Mouse (Mus musculus) heart, adult 8-10 months (tissue): Measurements from ENCODE around the gene Pnmal2. TPM values are rescaled to one million over a fixed set of nuclear protein-coding genes. Genes with fewer than 3 reads are reported as not detected.

Experiments
- DNase-seq: peaks from one replicate; pipeline ENCODE4 v3.0.0; 2022; ENCODE audit warnings: low spot score
- total RNA-seq, 4 experiments: library from RNA; stranded (reverse); gene quantifications; 2 replicates each; pipeline ENCODE4 v1.2.4; 2022

Pnmal2 gene
- total RNA-seq, 4 experiments from 2014 or later: 3.5 to 4.9 (median 4.3) TPM

DNA sequence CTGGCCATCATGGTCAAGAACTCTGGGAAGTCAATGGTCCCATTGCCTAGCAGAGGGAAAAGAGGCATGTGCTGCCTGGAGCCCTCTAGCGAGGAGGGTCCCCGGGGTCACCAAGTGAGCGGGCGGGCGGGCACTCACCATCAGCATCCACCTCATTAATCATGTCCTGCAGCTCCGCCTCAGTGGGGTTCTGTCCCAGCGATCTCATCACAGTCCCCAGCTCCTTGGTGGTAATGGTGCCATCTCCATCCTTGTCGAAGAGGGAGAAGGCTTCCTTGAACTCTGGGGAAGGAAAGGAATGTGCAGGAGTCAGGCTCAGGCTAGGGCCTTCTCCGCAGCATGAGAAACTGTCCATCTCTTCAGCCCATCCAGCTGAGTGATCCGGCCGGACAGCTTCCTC lies 27.0 kb upstream of the Pnmal2 start:
- no peak for DNase-seq

DNA sequence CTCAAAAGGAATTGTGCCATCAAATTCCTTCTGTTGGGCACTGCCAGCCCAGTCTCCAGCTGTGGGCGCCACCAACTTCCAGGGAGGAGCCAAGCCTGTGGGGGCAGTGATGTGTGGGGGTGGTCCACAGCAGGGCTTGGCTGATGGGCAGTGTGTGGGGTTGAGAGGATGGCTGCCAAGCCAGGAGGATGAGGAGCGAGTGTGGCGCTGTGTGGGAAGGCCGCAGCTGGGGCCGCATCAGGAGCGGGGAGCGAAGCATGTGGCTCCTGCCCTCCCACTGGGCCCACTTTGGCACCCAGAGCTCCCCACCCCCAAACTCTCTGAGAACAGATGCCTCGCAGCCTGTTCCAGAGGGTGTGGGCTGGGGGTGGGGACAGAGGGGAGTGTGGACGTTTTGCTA lies 26.5 kb upstream of the Pnmal2 start:
- DNase-seq: no peak

DNA sequence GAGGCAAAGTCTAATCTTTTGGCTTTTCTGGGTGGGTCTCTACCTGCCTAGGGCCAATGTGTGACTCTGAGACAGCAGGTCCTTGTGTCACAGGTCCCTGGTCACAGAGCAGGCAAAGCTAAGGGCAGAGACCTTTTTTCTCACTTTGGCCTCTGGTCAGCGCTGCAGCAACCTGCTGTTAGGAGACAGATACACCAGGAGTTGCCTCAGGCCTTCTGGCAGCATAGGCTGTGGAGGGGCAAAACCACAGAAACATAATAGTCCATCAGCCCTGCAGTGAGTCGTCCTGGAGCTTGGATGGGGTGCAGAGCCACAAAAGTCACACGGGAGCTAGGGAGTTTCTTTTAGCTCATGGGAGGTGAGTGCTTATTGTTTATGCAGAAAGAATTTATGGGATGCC lies 25.8 kb upstream of the Pnmal2 start:
- no peak for DNase-seq

DNA sequence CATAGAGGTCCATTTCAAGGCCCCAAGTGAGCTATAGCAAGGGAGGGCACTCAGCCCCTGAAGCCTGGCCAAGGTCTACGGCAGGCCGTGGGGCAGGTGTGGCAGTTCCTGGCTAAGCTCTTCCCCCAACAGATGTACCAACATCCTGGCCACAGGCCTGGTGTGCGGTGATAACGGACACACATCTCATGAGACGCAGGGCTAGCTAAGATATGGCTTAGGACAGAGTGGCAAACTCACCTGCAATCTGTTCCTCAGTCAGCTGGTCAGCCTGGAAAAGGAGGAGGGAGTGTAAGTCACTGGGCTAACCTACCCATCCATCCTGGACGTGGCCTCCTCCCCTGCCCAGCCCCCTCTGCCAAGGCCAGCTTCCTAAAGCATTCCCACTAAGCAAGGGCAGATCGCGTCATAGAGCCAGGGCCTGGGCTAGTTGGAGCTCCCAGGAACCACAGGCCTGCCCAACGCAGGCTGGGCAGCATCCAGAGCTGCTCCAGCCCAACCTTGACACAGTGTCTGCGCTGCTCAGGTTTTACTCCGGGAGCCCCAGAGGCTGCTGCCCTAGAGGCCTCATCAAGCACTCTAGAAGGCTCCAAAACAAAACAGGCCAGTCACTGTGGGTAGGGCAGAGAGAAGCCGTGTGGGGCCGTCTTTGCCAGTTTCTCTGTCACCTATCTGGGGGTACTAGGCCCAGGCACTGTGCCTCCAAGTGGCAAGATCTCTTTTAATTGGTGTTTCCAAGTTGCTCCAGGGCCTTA lies 24.9 kb upstream of the Pnmal2 start:
- DNase-seq: no peak

DNA sequence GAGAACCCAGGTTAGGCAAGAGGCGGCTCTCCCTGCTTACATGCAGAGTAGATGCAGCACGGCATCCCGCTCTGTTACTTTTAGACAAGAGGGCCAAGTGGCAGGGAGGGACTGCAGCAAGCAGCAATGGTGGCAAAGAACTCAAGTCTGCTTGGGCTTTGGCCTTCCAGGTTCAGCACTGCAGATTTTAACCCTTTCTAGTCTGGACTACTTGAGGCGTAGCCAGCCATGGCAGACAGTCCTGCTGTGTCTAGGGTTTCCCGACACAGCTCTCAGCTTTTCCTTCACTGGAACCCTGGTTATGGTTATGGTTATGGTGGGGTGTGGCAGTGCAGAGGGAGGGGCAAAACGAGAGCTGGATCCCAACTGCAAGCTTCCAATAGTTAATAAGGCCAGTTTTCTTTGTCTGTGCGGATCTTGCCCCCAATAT lies 24.3 kb upstream of the Pnmal2 start:
- no peak for DNase-seq

DNA sequence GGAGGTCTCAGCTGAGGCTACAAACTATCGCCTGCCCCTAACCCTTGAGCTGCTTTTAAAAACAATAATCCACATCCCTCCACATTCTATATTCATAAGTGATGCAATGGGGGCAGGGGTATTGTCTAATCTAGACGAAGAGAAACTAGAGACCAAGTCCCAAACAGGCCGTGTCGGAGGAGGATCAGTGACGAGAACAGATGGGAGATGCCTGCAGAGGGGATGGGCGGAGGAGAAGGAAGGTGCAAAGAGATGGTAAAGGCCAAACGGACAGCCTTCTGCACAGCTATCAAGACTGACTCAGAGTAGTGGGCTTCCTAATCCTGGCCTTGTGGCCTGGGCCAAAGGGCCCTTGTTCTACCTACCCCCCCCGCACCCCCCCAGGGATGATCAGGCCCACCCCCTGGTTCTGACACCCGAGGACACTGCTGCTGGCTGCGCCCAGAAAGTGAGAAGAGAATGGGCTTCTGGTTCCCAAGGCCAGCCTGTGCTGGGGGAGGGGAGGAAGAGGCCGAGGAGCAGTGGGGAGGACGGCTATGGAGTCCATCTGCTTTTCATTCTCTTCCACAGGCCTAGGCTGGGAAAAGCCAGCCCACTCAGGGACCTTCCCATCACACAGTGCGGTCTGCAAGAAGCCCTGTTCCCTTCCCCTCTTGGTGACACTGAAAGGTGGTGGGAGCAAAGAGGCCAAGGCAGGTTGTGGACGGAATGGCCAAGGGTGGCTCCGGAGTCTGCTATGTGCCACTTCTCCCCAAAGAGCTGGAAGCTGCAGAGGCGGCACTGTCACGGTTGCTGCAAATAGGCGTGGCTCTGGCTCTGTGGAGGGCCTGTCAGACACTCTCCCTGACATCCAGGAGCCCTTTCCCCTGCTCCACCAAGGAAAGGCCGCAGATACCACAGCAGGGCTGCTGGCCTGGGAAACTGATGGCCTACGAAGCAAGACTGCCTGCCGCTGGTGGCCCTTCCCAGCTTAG lies 23.4 kb upstream of the Pnmal2 start:
- no peak for DNase-seq

DNA sequence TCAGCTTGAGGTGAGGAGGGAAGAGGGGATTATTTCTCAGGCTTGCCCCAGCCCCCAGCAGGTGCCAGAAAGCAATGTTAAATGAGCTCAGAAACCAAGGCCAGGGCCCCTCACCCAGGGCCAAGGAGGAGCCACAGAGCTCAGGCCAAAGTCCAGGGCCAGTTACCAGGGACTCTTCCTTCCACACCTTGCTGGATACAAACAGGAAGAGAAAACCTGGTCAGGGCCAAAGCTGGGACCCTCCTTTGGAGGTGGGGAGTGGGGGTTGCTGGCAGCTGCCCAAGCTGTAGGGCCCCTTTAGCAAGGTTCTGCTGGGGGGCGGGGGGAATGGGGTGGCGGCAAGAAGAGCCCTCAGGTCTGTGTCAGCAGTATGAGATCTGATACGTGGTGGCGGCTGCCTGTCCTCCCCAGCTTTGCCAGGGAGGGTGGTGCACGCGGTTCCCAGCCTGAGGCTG lies 22.6 kb upstream of the Pnmal2 start:
- no peak for DNase-seq

DNA sequence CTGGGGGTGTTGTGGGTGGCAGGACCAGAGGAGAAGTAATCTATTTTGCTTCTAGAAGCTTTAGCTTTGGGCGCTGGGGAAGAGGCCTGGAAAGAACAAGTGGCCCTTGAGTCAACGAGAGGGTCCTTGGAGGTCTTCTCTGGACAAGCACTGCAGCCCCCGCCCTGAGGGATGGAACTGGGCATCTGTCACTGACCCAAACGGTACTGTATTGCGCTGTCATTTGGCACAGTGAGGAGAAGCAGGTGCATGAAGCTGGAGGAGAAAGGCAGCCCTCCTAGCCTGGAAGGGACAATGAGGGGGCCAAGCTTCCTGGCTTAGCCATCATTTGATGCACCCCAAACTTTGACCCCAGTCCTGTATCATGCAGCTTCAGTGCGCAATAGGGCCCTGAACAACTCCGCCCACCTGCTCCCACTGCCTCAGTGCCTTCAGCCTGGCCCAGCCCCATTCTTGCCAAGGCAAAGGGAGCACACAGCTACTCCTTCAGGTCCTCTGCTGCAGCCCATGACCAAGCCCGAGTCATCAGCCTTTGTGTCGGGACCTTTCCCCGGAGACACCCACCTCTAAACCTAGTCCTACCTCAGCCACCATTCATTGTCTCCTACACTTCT lies 22.0 kb upstream of the Pnmal2 start:
- no peak for DNase-seq

DNA sequence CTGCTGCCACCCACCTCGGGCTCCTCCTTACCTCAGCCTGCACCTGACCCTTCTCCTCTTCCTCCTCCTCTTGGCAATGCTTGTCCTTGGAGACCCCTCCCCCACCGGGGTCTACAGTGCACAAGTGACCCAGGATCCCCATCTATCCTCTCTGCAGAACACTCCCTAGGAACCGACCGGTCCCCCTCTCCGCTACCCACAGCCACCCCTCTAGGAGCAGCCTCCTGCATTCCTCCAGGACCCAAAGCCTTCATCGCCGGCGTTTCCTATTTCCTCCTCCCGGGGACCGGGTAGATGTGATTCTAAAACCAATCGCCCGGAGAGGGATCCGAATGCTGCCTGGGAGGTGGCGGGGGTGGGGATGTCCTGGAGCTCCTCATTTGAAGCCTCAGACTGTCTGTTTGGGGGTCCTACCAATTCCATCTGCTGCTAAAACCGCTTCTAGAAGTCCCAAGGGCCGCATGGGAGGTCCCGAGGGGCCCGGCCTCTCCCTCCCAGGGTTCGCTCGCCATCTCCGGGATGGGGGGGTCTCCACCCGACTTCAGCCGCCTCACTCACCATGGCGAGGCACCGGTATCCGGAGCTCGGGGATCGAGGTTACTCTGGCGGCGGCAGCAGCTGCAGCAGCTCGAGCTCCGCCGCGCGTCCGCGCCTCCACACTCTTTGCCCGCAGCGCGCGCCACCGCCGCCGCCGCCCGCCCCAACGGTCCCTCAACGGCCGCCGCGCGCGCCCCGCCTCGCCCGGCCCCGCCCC lies 21.0 kb upstream of the Pnmal2 start:
- no peak for DNase-seq

DNA sequence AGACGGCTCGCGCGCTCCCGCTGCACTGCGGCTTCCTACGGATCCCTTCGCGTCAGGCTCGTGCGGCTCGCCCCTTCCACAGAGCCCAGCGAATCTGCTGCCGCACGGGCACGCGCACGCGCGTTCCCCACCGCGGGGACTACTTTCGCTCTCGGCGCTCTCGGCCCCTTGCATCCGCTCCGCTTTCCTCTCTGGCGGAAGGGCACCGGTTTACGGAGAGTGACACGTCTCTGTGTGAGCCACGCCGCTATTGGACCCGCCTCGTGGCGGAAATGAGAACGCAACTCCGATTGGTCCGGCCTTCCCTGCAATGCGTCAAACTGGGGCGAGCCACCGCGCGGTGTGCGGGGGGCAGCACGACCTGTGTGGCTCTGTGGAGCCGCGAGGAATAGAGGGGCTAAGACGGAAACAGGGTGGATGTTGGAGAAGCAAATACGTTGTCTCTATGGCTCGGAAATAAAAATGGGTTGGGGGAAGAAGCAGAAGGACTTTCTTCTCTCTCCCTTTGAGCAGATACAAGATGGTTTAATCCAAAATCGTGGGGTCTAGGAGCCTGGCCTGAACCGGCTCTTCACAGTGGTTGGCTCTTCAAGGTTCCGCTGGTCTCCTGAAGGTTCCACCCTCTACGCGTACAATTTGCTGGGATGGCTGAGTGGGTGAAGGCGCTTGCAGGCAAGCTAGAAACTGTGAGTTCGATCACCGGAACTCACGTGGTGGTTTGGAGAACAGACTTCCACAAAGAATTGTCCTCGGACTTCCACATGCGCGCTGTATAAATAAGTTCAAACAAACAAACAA lies 20.2 kb upstream of the Pnmal2 start, which contains the start of gene Calm3:
Gene Calm3, minus strand, starts transcription at position 78 of the 798 bp plus-strand sequence.
- peak; percentile 100 for DNase-seq

DNA sequence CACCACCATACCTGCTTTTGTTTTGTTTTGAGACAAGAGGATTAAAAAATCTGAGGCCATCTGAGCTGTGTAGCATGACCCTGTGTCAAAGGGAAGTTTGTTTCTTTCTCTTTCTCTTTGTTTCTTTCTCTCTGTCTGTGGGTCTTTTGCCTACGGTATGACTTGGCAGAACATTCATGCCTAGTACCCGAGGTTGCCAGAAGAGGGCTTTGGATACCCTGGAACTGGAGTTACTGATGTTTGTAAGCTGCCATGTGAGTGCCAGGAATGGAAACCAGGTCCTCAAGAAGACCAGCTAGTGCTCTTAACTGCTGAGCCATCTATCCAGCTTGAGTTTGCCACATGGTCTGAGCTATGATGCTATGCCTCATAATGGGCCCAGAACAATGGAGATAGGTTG lies 16.1 kb upstream of the Pnmal2 start:
- DNase-seq: no peak

DNA sequence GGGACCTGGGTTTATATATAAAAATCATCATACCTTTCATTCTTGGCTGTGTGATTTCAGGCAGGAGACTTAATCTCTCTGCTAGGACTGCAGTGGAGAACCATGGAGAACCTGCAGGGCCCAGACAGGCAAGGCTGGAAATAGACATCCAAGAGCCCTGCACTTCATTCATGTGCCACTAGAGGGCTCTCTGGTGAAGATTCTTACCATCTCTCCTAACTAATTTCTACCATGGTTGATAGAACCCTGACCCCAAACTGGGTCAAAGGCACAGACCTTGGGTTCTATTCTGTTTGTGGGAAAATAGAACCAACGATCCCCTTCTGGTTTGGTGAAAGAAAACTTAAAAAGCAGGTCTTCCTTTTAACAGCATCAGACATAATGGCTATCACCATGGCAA lies 13.6 kb upstream of the Pnmal2 start:
- peak; percentile 74 for DNase-seq

DNA sequence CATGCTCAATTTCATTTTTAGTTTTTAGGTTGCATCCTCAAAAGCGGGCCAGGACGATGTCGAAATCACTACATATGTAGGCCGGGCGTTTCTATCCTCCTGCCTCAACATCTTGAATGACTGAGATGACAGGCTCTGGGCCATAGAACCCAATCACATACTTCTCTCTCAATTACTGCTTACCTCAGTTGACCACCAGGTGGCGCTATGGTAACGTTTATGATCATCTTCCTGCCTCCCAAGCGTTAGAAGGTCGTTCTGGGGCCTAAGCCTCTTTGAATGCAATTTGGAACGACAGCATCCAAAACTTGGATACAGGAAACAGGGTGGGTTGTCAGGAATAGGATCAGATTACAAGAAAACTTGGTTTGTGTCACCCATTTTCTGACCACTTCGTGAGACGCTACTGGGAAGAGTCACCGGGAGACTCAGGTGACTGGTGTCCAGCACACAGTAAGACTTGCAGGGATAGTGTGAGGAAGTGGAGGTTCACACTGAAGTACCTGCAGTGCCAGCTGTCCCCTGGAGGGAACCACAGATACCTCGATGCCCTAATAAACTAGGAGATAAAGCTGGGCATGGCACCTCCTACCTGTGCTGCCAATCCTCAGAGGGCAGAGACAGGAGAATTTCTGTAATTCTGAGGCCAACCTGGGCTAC lies 12.4 kb upstream of the Pnmal2 start:
- peak; percentile 87 for DNase-seq

DNA sequence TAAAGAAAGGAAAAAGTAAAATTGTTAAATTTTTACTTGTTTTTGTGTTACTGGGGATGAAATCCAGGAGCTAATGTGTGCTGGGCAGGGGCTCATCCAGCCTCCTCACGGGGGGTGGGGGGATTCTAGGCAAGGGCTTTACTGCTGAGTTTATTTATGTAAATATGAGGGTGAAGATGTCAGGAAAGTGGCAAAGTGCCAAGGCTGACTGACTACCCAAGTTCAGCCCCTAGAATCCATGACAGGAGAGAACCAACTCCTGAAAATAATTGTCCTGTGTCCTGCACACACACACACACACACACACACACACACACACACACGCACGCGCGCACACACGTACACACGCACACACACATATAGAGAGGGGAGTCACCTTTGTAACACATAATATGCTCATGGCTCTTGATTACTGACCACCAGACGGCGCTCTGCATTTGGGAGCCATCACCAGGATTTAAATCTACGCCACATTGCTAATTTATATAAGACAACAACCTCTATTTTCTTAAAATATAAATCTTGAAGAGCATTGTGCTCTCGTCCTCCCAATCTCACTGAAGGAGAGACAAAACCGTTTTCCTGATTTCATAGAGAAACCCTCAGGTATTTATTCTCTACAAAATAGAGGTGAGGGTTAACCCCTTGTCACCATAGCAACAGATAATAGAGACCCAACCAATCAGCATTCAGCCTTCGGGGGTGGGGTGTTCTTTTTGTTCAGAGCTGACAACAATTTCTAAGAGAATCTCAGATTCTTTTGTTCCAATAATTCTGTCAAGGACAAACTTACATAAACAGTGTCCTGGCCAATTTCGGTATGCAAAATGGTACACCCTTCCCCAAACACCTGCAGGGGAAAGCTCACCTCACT lies 11.5 kb upstream of the Pnmal2 start:
- DNase-seq: no peak

DNA sequence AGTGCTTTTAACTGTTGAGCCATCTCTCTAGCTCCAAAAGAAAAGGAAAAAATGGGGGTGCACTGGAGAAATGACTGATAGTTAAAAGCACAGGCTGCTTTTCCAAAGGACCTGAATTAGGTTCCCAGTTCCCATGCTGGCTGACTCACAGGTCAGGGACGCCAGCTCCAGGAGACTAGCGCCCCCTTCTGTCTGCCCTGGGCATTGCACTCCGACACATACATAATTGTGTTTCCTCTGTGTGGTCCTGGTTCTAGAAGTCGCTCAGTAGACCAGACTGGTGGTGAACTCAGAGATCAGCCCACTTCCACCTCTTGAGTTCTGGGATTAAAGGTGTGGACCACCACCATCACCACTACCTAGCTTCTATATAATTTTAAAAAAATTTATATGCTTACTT lies 7.2 kb upstream of the Pnmal2 start:
- DNase-seq: no peak

DNA sequence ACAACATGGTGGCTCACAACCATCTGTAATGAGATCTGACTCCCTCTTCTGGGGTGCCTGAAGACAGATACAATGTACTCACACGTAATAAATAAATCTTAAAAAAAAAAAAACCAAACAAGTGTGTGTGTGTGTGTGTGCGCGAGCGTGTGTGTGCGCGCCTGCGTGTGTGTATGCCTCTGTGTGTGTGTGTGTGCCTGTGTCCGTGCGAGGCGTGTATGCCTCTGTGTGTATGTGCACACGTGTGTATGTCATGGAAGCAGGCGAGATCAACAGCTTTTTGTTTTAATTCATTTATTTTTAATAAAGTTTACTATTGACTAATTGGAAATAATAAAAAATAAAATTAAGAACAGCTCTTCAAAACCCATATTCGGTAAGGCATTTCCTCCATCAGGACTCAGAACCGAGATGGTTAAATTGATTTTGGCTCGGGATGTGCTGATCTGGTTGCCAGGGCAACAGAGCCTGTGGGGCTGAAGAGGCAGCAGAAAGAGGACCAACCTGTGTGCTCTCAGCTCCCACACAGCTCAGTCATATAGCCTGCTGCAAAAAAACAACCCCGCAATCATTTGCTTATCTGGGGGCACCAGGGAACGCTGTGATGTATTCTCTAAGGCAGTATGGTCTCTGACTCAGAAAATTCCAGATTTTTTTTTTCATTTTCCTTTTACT lies 6.2 kb upstream of the Pnmal2 start:
- no peak for DNase-seq

DNA sequence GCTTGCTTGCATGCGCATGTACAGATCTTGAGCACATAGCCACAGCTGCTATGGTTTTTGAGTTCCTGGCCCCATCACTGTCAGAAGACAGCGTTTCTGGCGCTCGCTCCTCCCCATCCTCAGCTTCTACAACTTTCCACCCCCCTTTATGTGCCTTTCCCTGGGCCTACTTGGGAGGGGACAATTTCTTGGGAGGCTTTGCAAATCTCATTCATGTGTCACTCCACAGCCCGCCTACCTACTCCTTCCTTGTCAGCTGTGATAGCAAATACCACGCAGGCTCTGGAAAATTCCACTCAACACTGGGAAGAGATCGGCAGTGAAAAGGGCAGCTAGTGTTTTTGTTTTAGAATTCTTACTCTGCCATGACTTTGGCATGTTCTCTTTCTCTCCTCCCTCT lies 4.2 kb upstream of the Pnmal2 start:
- no peak for DNase-seq

DNA sequence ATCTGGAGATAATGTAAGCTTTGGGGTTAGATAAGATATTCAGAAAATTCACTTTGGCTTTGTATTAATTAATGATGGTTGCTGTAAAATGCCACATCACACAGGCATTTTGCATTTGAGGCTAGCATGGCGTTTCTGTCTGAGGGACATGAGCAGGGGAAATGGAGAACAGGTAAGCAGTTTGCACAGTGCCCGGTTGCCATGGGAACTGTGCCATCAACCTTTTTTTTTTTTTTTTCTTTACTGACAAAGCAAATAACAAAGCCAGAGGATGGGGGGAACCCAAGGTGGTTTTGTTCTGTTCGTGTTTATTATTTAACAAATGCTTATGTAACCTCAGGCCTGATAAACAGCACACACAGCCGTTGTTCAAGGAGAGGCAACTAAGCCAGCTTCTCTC lies 1.6 kb upstream of the Pnmal2 start:
- DNase-seq: no peak
